Mouse (Mus musculus) hindbrain, embryonic 16.5 days (tissue): ENCODE measurements around the gene Slitrk1. TPM values are rescaled to one million over a fixed set of nuclear protein-coding genes. Genes with fewer than 3 reads are reported as not detected.

Experiments
- ATAC-seq: fragments of 200-750 bp; cut with Nextera tagmentation; 2 replicates; pipeline ENCODE4 v1.8.0; 2017; ENCODE audit warnings: moderate TSS enrichment, moderate library complexity
- H3K27ac ChIP-seq: fragments of 300-500 bp; sonication (generic); 2 replicates; pipeline ENCODE4 v1.5.1; 2014; ENCODE audit warnings: low read depth, mild to moderate bottlenecking, control low read depth, low read length, moderate library complexity
- H3K27me3 ChIP-seq: fragments of 300-500 bp; sonication (generic); replicated peaks from 2 replicates; pipeline ENCODE4 v1.6.1; 2014; ENCODE audit warnings: low read length; ENCODE audit not compliant: control insufficient read depth, insufficient read depth
- H3K36me3 ChIP-seq: fragments of 300-500 bp; sonication (generic); 2 replicates; pipeline ENCODE4 v1.6.1; 2014; ENCODE audit warnings: mild to moderate bottlenecking, low read length, moderate library complexity, mixed read lengths; ENCODE audit not compliant: control insufficient read depth, insufficient read depth
- H3K4me1 ChIP-seq: fragments of 300-500 bp; sonication (generic); 2 replicates; pipeline ENCODE4 v1.6.1; 2014; ENCODE audit warnings: low read depth, low read length; ENCODE audit not compliant: control insufficient read depth, insufficient read depth
- H3K4me2 ChIP-seq: fragments of 300-500 bp; sonication (generic); 2 replicates; pipeline ENCODE4 v1.6.1; 2014; ENCODE audit warnings: mild to moderate bottlenecking, low read length, control low read depth, moderate library complexity
- H3K4me3 ChIP-seq: fragments of 300-500 bp; sonication (generic); 2 replicates; pipeline ENCODE4 v1.5.1; 2014; ENCODE audit warnings: mild to moderate bottlenecking, low read length, control low read depth, moderate library complexity
- H3K9ac ChIP-seq: fragments of 300-500 bp; sonication (generic); 2 replicates; pipeline ENCODE4 v1.6.1; 2014; ENCODE audit warnings: low read depth, mild to moderate bottlenecking, control low read depth, low read length, moderate library complexity
- H3K9me3 ChIP-seq: fragments of 300-500 bp; sonication (generic); 2 replicates; pipeline ENCODE4 v1.6.1; 2014; ENCODE audit warnings: mild to moderate bottlenecking, low read length, moderate library complexity; ENCODE audit not compliant: control insufficient read depth
- WGBS: fragments of 180-500 bp; shearing (Covaris S2); extraction: QIAGEN DNeasy Blood & Tissue Kit; methylation state at CpG from one replicate; pipeline ENCODE4 v1.1.7; 2014; 5-methylcytosine and 5-hydroxymethylcytosine counted together
- polyA plus RNA-seq: library from polyadenylated mRNA; unstranded; fragments of >200 nt; fragmentation: Nextera tagmentation; extraction: Ambion mirVana; gene quantifications from 2 replicates; pipeline ENCODE4 v1.2.1, GENCODE M21; 2015

Gene Slitrk1
- polyA plus RNA-seq, 1 experiment from 2014 or later = 32.8 TPM

DNA sequence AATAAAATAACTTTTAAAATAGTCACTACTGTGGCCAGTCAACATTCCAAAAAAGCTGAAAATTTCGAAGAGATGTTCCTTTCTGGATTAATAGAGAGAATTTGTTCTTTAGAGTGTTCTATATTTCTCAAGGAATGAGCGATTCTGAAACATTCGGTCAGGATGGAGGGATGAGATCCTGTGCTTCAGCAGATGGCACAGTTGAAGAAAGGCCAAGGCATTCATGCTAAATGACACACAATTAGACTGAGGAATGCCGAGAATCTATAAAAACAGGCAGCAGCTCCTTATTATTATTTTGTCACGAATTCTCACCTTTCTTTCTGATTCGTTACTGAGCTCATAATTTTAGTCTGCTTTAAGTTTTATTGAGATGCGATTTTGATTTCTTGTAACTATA lies 15.4 kb downstream of the Slitrk1 start:
- no peak overlapping the region for H3K9ac ChIP-seq
- no peaks in the 10 kb centered on the region; the same call in 1 of the 2 replicates for H3K4me1 ChIP-seq
- WGBS = 80% methylated on average over 7 of the region's 7 CpGs
- H3K4me2 ChIP-seq = no peak overlapping the region
- no peaks in the 10 kb centered on the region for H3K36me3 ChIP-seq
- no peaks in the 10 kb centered on the region for H3K9me3 ChIP-seq
- no peak overlapping the region for H3K27ac ChIP-seq
- H3K4me3 ChIP-seq = no peak overlapping the region
- no peak for ATAC-seq
- no peaks in the 10 kb centered on the region for H3K27me3 ChIP-seq

DNA sequence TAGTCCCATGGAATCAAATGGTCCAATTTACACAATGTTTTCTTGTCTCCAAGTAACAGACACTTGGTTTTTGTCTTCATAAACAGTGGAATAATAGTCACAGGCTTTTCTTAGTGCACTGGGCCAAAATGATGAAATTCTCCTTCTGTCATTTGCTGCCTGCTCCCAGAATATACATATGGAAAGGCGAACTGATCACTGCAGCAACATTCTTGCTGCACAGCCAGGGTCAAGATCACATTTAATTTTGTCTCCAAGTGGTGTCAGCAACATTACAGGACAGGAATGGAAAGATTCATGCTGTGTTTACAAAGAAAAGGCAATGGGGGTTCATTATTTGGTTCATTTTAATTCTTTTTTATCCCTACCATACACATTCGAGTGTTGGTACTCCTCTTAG lies 18.5 kb downstream of the Slitrk1 start:
- no peak overlapping the region for H3K4me2 ChIP-seq
- no peak overlapping the region for H3K27ac ChIP-seq
- H3K9ac ChIP-seq = no peak overlapping the region
- H3K27me3 ChIP-seq = no peaks in the 10 kb centered on the region
- 45% methylated on average over 2 of the region's 2 CpGs for whole genome bisulfite sequencing
- H3K9me3 ChIP-seq = no peaks in the 10 kb centered on the region
- H3K36me3 ChIP-seq = no peaks in the 10 kb centered on the region
- no peak overlapping the region for H3K4me3 ChIP-seq
- no peak for ATAC-seq
- no peaks in the 10 kb centered on the region; the same call in 1 of the 2 replicates for H3K4me1 ChIP-seq

DNA sequence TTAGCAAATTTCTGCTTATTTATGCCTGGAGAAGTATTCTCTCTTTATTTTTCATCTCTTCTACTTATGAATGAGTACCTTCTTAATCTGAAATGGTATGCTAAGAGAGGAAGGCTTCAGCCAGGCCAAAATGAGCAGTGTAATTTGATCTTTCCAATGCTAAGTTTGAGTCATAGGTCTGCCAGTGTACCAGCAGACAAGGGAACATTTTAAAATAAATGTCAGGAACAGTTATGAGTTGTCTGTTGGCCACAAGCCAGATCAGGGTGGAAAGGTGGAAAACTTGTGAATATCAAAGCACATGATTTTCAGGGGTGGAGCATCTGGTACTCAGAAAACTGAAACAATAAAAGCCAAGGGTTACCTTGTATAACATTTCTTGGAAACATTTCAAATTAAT lies 46.1 kb downstream of the Slitrk1 start:
- no peaks in the 10 kb centered on the region for H3K36me3 ChIP-seq
- H3K27ac ChIP-seq = no peak overlapping the region
- no peak for ATAC-seq
- no peaks in the 10 kb centered on the region for H3K9me3 ChIP-seq
- H3K27me3 ChIP-seq = no peaks in the 10 kb centered on the region
- no peak overlapping the region for H3K4me2 ChIP-seq
- no peak overlapping the region for H3K4me3 ChIP-seq
- H3K4me1 ChIP-seq = no peaks in the 10 kb centered on the region
- H3K9ac ChIP-seq = no peak overlapping the region

DNA sequence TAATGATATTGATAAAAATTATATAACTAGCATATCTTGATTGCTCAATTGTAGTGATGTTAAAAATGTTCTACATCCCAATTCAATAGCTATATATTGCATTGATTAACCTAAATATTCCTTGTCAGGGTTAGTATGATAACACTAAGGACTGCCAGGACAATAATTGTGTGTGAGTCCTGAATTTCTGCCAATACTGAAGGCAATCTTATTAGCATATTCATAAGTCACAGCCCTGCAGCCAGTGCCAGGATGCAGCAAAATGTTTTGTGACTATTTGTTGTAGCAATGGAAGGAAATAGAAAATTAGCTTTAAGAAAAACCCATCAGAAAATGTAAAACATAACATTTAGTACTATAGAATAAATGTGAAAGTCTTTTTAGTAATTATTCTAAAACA lies 49.3 kb downstream of the Slitrk1 start:
- Histone ChIP-seq H3K9ac (no peak overlapping the region), H3K4me3 (no peak overlapping the region), H3K4me1 (no peaks in the 10 kb centered on the region), H3K9me3 (no peaks in the 10 kb centered on the region), H3K27me3 (no peaks in the 10 kb centered on the region), H3K36me3 (no peaks in the 10 kb centered on the region), H3K27ac (no peak overlapping the region), H3K4me2 (no peak overlapping the region)
- no peak for ATAC-seq

GRCm38 (mm10) chr14:108859310-108859709 lies 54.6 kb downstream of the Slitrk1 start:
- ATAC-seq = peak; percentile 24; the same call in 1 of the 2 replicates

More at GRCm38 (mm10) chr14:108859310-108859709, 54.6 kb downstream of the Slitrk1 start:
- Histone ChIP-seq H3K36me3 (no peaks in the 10 kb centered on the region), H3K4me1 (no peaks in the 10 kb centered on the region), H3K4me3 (no peak overlapping the region), H3K9ac (no peak overlapping the region), H3K9me3 (no peaks in the 10 kb centered on the region), H3K27ac (no peak overlapping the region), H3K27me3 (no peaks in the 10 kb centered on the region), H3K4me2 (no peak overlapping the region)
- WGBS = 87% methylated on average over 1 of the region's 1 CpGs
